Mouse (Mus musculus): ENCODE results near the gene Phox2b. TPM values are rescaled to one million over a fixed set of nuclear protein-coding genes. Genes with fewer than 3 reads are reported as not detected.

Gene Phox2b
- polyA plus RNA-seq (2016; fragmentation: Nextera tagmentation; extraction: Ambion mirVana), result 0.13 and 0.15 TPM in 2 replicates

DNA sequence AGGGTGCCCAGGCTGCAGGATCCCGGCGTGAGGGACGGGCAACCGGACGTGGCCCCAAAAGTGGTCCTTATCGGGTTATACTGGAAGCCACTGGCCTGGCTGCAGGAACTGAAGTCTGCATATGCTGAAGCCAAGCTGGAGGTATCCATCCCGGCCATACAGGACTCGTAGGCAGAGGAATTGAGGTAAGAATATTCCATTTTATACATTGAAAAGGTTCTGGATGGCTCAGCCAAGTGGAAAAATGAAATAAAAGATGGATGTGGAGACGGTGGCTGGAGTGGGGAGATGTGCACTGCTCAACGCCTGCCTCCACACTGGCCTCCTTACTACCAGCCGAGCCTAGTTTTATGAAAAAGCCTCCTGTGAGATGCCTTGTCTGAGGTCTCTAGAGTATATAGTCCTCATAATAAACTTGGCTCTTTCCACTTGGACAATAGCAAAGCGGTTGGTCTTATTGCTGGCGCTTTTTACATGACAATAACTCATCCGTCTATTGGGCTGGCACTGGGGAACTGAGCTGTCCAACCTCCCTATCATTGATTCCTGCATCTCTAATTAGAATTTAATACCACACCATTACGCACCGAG is at the start of gene Phox2b:
Phox2b (minus strand) TSS at position 569 of the 591 bp plus-strand sequence.
- Histone ChIP-seq H3K4me1 (replicated peaks) (peaks cover 17% of the 10 kb centered on the region), H3K4me3 (replicated peaks) (no peak within 1 kb of the TSS), H3K4me2 (no peak within 1 kb of the TSS), H3K27me3 (peaks cover 92% of the 10 kb centered on the region), H3K9me3 (no peaks in the 10 kb centered on the region), H3K36me3 (no peaks in the 10 kb centered on the region), H3K9ac (replicated peaks) (no peak within 1 kb of the TSS), H3K27ac (no peak within 1 kb of the TSS)
- ATAC-seq (ENCODE audit: insufficient number of reproducible peaks, insufficient read depth, low FRiP score, low TSS enrichment, low read depth), result no peak
- WGBS, result 3% methylated on average over 16 of the region's 16 CpGs

GRCm38 (mm10) chr5:67142622-67143021 is 43.5 kb upstream of the Phox2b start:
- H3K36me3 ChIP-seq, result no peaks in the 10 kb centered on the region
- WGBS, result 76% methylated on average over 4 of the region's 4 CpGs

DNA sequence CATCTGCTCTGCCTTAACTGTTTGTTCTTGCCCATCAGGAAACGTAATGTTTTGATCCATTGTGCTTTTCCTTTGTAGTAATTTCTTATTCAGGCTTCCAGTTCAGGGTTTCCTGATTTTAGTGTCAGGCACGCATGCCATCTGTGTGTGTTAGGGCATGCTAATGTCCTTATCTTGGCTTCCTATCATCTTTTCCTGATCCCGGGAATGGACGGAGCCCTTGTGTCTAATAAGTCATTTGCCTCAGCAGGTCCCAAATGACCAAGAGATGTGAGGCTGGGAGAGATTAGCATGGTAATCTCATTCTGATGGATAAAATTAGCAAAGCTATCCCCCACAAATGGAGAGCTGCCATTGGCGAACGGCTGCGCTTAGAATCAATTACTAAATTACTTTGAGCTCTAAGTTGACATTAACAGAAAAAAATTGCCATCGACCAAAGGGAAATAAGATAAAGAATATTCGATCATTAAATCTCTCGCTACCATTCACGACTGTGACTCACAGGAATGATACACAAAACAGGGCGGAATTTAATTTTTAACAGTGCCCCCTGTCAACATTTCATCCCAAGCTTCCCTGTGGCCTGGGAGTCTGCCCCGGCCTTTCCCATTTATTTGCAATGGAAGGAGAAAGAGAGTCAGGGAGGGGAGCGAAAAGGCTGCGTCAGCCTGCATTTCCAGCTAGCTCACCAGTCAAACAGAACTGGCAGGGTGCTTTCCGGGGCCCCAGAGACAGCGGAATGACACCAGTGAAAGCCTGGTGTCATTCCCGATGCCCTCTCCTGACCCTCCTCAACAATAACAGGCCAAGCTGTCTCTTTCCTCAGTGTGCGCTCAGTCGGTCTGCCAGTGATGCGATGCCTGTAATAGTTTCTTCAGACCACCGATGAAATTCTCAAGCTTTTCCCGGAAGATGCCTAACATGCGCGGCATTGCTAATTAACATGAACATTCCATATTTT is 40.2 kb upstream of the Phox2b start:
- no peaks in the 10 kb centered on the region for H3K36me3 ChIP-seq
- no peak overlapping the region for H3K4me2 ChIP-seq
- 67% methylated on average over 25 of the region's 25 CpGs for WGBS
- no peak overlapping the region for H3K27ac ChIP-seq
- no peak overlapping the region for H3K9ac ChIP-seq (replicated peaks)
- H3K9me3 ChIP-seq, result no peaks in the 10 kb centered on the region
- peaks cover 7% of the 10 kb centered on the region; the same call in 1 of the 2 replicates for H3K4me1 ChIP-seq (replicated peaks)
- no peak for ATAC-seq (ENCODE audit: insufficient number of reproducible peaks, insufficient read depth, low FRiP score, low TSS enrichment, low read depth)
- H3K4me3 ChIP-seq (replicated peaks), result no peak overlapping the region
- H3K27me3 ChIP-seq, result peaks cover 5% of the 10 kb centered on the region; the same call in 1 of the 2 replicates

More at GRCm38 (mm10) chr5:67142622-67143021, 43.5 kb upstream of the Phox2b start:
- Histone ChIP-seq H3K4me3 (replicated peaks) (no peak overlapping the region), H3K9me3 (no peaks in the 10 kb centered on the region), H3K9ac (replicated peaks) (no peak overlapping the region), H3K4me1 (replicated peaks) (peaks cover 4% of the 10 kb centered on the region; the same call in 1 of the 2 replicates), H3K27me3 (peaks cover 5% of the 10 kb centered on the region; the same call in 1 of the 2 replicates), H3K27ac (no peak overlapping the region), H3K4me2 (no peak overlapping the region)
- no peak for ATAC-seq (ENCODE audit: insufficient number of reproducible peaks, insufficient read depth, low FRiP score, low TSS enrichment, low read depth)

DNA sequence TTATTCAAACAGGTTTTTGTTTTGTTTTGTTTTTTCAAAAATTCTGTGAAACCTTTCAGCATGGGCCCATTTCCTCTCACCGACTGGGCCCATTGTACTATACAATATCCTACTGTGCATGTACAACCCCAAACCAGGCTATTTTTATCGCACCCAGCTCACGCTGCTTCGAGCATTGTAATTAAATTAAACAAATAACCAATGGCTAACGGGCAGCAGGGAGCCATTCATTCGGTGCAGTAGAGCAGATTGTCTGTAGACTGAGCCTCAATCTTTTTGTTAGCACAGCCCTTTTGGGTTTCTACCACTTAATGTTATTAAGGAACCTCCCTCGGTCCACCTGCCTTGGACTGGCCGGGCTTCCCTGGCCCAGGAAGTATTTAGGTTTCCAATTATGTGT is 39.5 kb upstream of the Phox2b start:
- Histone ChIP-seq H3K4me1 (replicated peaks) (peaks cover 11% of the 10 kb centered on the region; the same call in 1 of the 2 replicates), H3K27me3 (peaks cover 5% of the 10 kb centered on the region; the same call in 1 of the 2 replicates), H3K4me2 (no peak overlapping the region), H3K27ac (no peak overlapping the region), H3K36me3 (no peaks in the 10 kb centered on the region), H3K9ac (replicated peaks) (no peak overlapping the region), H3K4me3 (replicated peaks) (no peak overlapping the region), H3K9me3 (0 out of 2 replicates have a peak, but pooled peaks cover under 1% of the 10 kb centered on the region)
- ATAC-seq (ENCODE audit: insufficient number of reproducible peaks, insufficient read depth, low FRiP score, low TSS enrichment, low read depth), result no peak
- WGBS, result 52% methylated on average over 8 of the region's 8 CpGs

DNA sequence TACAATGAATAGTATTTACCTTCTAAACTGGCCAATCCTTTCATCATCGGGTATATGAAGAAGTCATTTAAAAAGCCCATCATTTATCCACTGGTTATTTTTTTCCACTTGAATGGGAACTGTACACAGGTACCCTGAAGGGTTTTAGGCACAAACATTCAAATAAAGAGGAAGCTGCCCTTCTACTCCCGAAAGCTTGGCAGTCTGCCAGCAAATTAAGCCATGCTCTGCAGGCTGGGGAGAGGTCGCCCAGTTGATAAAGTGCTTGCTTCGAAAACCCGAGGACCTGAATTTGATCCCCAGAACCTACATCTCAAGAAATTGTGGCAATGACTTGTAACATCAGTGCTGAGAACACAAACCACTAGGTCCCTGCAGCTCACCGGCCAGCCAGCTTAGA is 35.6 kb upstream of the Phox2b start:
- H3K27me3 ChIP-seq, result no peaks in the 10 kb centered on the region
- no peak overlapping the region for H3K9ac ChIP-seq (replicated peaks)
- WGBS, result 48% methylated on average over 6 of the region's 6 CpGs

GRCm38 (mm10) chr5:67131671-67132070 is 32.6 kb upstream of the Phox2b start:
- H3K4me3 ChIP-seq (replicated peaks), result no peak overlapping the region

More for the DNA sequence above, 35.6 kb upstream of the Phox2b start:
- H3K36me3 ChIP-seq, result no peaks in the 10 kb centered on the region
- H3K27ac ChIP-seq, result no peak overlapping the region
- H3K4me2 ChIP-seq, result no peak overlapping the region
- H3K4me1 ChIP-seq (replicated peaks), result peaks cover 11% of the 10 kb centered on the region; the same call in 1 of the 2 replicates
- no peak for ATAC-seq (ENCODE audit: insufficient number of reproducible peaks, insufficient read depth, low FRiP score, low TSS enrichment, low read depth)
- 0 out of 2 replicates have a peak, but pooled peaks cover 5% of the 10 kb centered on the region for H3K9me3 ChIP-seq
- no peak overlapping the region for H3K4me3 ChIP-seq (replicated peaks)

DNA sequence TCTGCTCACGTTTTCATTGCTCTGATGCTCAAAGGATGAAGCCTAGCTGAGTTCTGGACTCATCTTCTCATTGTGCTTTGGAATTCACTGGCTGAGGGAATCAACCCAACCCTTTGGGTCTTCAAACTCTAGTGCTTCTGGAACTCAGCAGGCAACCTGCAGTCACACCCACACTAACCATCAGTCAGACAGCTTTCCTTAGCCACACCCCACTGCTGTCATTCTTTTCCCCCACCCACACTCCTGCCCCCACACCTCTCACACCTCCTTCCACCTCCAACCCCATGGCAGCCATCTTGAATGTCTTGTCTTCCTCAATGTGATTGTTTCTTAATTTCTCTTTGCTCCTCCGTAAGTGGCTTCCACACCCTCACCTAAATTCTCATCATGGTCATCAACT is 7.2 kb upstream of the Phox2b start:
- no peak for ATAC-seq (ENCODE audit: insufficient number of reproducible peaks, insufficient read depth, low FRiP score, low TSS enrichment, low read depth)
- Histone ChIP-seq H3K4me3 (replicated peaks) (no peak overlapping the region), H3K27ac (no peak overlapping the region), H3K36me3 (no peaks in the 10 kb centered on the region), H3K9me3 (no peaks in the 10 kb centered on the region), H3K27me3 (peaks cover 90% of the 10 kb centered on the region), H3K4me1 (replicated peaks) (0 out of 2 replicates have a peak, but pooled peaks cover 2% of the 10 kb centered on the region), H3K4me2 (no peak overlapping the region), H3K9ac (replicated peaks) (no peak overlapping the region)
- WGBS, result 83% methylated on average over 2 of the region's 2 CpGs

More at GRCm38 (mm10) chr5:67131671-67132070, 32.6 kb upstream of the Phox2b start:
- H3K27me3 ChIP-seq, result no peaks in the 10 kb centered on the region
- no peak overlapping the region for H3K27ac ChIP-seq
- H3K36me3 ChIP-seq, result no peaks in the 10 kb centered on the region
- 0 out of 2 replicates have a peak, but pooled peaks cover 5% of the 10 kb centered on the region for H3K9me3 ChIP-seq
- WGBS, result 72% methylated on average over 2 of the region's 2 CpGs
- no peak overlapping the region for H3K4me2 ChIP-seq
- H3K9ac ChIP-seq (replicated peaks), result no peak overlapping the region
- no peak for ATAC-seq (ENCODE audit: insufficient number of reproducible peaks, insufficient read depth, low FRiP score, low TSS enrichment, low read depth)
- peaks cover 11% of the 10 kb centered on the region; the same call in 1 of the 2 replicates for H3K4me1 ChIP-seq (replicated peaks)

DNA sequence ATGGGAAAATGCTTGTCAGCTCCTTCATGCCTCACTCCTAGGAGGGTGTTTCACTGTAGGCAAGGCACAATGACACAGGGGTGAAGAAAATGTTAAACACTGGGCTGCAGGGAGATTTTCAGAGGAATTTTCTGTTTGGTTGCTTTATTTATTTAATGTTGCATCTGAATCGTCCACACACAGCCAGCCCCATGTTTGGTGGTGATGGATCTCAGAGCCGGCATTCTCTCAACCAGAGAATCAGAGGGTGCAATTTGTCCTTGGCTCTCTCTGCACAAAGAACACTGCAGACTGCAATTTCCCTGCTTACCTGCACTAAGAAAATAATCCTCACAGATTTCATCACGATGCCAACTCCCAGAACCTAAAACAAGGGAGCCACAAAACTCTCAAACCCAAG is 3.9 kb upstream of the Phox2b start:
- Histone ChIP-seq H3K9me3 (no peaks in the 10 kb centered on the region), H3K27me3 (peaks cover 95% of the 10 kb centered on the region), H3K4me1 (replicated peaks) (peaks cover 10% of the 10 kb centered on the region; the same call in 1 of the 2 replicates), H3K4me3 (replicated peaks) (no peak overlapping the region), H3K9ac (replicated peaks) (no peak overlapping the region), H3K4me2 (no peak overlapping the region), H3K36me3 (no peaks in the 10 kb centered on the region), H3K27ac (no peak overlapping the region)
- no peak for ATAC-seq (ENCODE audit: insufficient number of reproducible peaks, insufficient read depth, low FRiP score, low TSS enrichment, low read depth)
- whole genome bisulfite sequencing, result 8% methylated on average over 3 of the region's 3 CpGs

GRCm38 (mm10) chr5:67101793-67102600 is 2.9 kb upstream of the Phox2b start:
- no peak overlapping the region for H3K27ac ChIP-seq
- no peak overlapping the region for H3K4me2 ChIP-seq
- peaks cover 10% of the 10 kb centered on the region; the same call in 1 of the 2 replicates for H3K4me1 ChIP-seq (replicated peaks)
- no peaks in the 10 kb centered on the region for H3K36me3 ChIP-seq
- peak; percentile 23; the same call in 1 of the 2 replicates for ATAC-seq (ENCODE audit: insufficient number of reproducible peaks, insufficient read depth, low FRiP score, low TSS enrichment, low read depth)
- peaks cover 95% of the 10 kb centered on the region for H3K27me3 ChIP-seq
- H3K9me3 ChIP-seq, result no peaks in the 10 kb centered on the region
- WGBS, result 4% methylated on average over 28 of the region's 28 CpGs
- H3K4me3 ChIP-seq (replicated peaks), result no peak overlapping the region
- no peak overlapping the region for H3K9ac ChIP-seq (replicated peaks)

DNA sequence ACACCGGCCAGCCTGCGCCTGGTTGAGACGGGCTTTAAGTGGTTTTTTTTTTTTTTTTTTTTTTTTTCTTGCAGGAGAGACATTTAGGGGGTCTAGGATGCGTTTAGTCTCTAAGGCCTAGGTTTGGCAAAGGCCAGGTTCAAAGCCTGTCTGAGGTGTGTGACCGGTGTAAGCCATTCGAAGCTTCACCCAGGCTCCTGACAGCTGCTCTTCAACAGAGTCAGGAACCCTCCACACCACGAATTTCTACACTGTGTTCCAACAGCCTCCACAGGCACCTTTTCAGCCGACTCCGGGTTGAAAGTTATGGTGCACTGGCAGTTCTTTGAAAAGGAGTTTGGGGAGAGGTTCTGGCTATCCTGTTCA is 2.3 kb upstream of the Phox2b start:
- Histone ChIP-seq H3K4me1 (replicated peaks) (peaks cover 11% of the 10 kb centered on the region), H3K36me3 (no peaks in the 10 kb centered on the region), H3K27ac (no peak overlapping the region), H3K9me3 (no peaks in the 10 kb centered on the region), H3K4me3 (replicated peaks) (no peak overlapping the region), H3K4me2 (no peak overlapping the region), H3K9ac (replicated peaks) (no peak overlapping the region), H3K27me3 (peaks cover 94% of the 10 kb centered on the region)
- no peak for ATAC-seq (ENCODE audit: insufficient number of reproducible peaks, insufficient read depth, low FRiP score, low TSS enrichment, low read depth)
- WGBS, result 5% methylated on average over 9 of the region's 9 CpGs

All from limb, embryonic 12.5 days (tissue).